Mouse (Mus musculus) heart, embryonic 15.5 days (tissue): ENCODE data around the gene Slc9a9. TPM values are rescaled to one million over a fixed set of nuclear protein-coding genes. Genes with fewer than 3 reads are reported as not detected.

Experiments
- ATAC-seq: fragments of 200-750 bp; cut with Nextera tagmentation; replicated peaks from 2 replicates; pipeline ENCODE4 v1.8.0; 2017; ENCODE audit warnings: low read depth, moderate TSS enrichment; ENCODE audit not compliant: insufficient number of reproducible peaks, insufficient read depth, low FRiP score
- H3K27ac ChIP-seq: fragments of 300-500 bp; sonication (generic); 2 replicates; pipeline ENCODE4 v1.5.1; 2015; ENCODE audit warnings: mild to moderate bottlenecking, inconsistent platforms
- H3K27me3 ChIP-seq: fragments of 300-500 bp; sonication (generic); 2 replicates; pipeline ENCODE4 v1.6.1; 2015; ENCODE audit warnings: inconsistent platforms
- H3K36me3 ChIP-seq: fragments of 300-500 bp; sonication (generic); 2 replicates; pipeline ENCODE4 v1.6.1; 2015; ENCODE audit warnings: mild to moderate bottlenecking, inconsistent platforms
- H3K4me1 ChIP-seq: fragments of 300-500 bp; sonication (generic); replicated peaks from 2 replicates; pipeline ENCODE4 v1.6.1; 2015; ENCODE audit warnings: inconsistent platforms
- H3K4me2 ChIP-seq: fragments of 300-500 bp; sonication (generic); 2 replicates; pipeline ENCODE4 v1.6.1; 2015; ENCODE audit warnings: inconsistent platforms, mild to moderate bottlenecking, moderate library complexity
- H3K4me3 ChIP-seq: fragments of 300-500 bp; sonication (generic); 2 replicates; pipeline ENCODE4 v1.5.1; 2015; ENCODE audit warnings: mild to moderate bottlenecking, inconsistent platforms
- H3K9ac ChIP-seq: fragments of 300-500 bp; sonication (generic); 2 replicates; pipeline ENCODE4 v1.6.1; 2015; ENCODE audit warnings: mild to moderate bottlenecking, inconsistent platforms
- H3K9me3 ChIP-seq: fragments of 300-500 bp; sonication (generic); replicated peaks from 2 replicates; pipeline ENCODE4 v1.6.1; 2016; ENCODE audit warnings: inconsistent platforms
- WGBS: fragments of 180-500 bp; shearing (Covaris S2); methylation state at CpG from one replicate; pipeline ENCODE4 v1.1.7; 2015; ENCODE audit warnings: mixed read lengths; 5-methylcytosine and 5-hydroxymethylcytosine counted together
- polyA plus RNA-seq: library from polyadenylated mRNA; unstranded; fragments of >200 nt; fragmentation: Nextera tagmentation; extraction: Ambion mirVana; gene quantifications from 2 replicates; pipeline ENCODE4 v1.2.1, GENCODE M21; 2015

Slc9a9 gene
- polyA plus RNA-seq, 1 experiment from 2014 or later = 3.5 TPM

DNA sequence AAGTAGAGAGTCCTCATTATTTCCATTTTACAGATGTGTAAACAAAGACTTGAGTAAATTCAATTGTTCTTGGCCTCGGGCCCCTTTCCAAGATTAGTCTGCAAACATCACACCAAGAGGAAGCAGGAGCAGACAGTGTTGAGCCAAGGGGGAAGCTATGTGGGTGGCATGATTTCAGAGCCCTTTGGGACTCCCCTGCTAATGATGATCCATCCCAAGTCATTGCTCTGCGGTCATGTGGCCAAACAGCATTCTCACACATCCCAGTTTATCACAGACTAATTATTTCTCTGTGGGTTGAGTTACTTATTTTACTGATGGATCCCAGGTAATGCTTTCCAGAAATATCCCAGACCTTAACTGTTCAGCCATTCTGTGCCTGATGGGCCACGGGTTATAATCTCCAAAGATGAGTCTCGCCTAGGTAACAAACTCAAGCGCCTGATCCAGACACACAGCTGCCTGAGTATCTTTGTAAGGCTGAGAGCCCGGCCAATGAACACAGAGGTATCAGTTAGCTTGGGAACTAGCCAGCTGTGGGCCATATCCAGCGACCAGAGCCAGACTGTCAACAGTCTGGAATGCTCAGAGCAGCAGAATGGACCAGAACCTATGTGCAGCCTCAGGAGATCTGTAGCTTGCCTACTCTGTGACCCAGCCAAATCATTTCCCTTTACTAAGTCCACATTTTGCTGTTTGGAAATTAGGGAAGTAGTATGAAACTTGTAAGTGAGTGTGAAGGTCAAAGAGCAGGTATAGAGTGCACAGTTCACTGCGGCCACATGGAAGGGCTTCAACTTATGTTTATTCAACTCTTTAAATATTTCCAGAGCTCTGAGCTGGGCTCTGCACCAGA, 518.9 kb downstream of the Slc9a9 start:
- no peaks in the 10 kb centered on the region for H3K27me3 ChIP-seq
- peaks cover 45% of the 10 kb centered on the region for H3K4me1 ChIP-seq
- no peak overlapping the region for H3K4me3 ChIP-seq
- ATAC-seq = peak; percentile 72
- no peaks in the 10 kb centered on the region for H3K9me3 ChIP-seq
- H3K9ac ChIP-seq = no peak overlapping the region
- no peak overlapping the region for H3K4me2 ChIP-seq
- no peaks in the 10 kb centered on the region for H3K36me3 ChIP-seq
- peak overlapping the region; percentile 22 for H3K27ac ChIP-seq
- WGBS = 41% methylated on average over 8 of the region's 8 CpGs

DNA sequence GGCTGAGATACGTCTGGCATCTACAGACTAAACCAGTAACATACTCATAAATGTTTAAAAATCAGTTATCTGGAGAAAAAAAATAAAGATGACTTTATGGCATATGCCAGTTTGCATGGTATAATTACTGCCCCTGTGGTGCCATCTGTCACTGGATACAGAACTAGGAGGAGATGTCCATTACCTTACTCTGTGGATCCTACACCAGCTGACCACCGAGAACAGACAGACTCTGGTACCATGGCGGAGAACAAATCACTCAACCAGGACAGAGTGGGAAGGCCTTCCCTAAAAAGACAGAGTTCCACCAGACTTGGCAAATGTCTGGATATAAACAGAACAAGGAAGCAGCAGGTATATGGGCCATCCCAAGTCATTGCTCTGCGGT, 519.5 kb downstream of the Slc9a9 start:
- Histone ChIP-seq H3K36me3 (no peaks in the 10 kb centered on the region), H3K9ac (no peak overlapping the region), H3K4me3 (no peak overlapping the region), H3K27me3 (no peaks in the 10 kb centered on the region), H3K4me2 (no peak overlapping the region), H3K4me1 (peaks cover 51% of the 10 kb centered on the region), H3K9me3 (no peaks in the 10 kb centered on the region), H3K27ac (peak overlapping the region; percentile 22)
- no peak for ATAC-seq
- 81% methylated on average over 4 of the region's 4 CpGs for WGBS

DNA sequence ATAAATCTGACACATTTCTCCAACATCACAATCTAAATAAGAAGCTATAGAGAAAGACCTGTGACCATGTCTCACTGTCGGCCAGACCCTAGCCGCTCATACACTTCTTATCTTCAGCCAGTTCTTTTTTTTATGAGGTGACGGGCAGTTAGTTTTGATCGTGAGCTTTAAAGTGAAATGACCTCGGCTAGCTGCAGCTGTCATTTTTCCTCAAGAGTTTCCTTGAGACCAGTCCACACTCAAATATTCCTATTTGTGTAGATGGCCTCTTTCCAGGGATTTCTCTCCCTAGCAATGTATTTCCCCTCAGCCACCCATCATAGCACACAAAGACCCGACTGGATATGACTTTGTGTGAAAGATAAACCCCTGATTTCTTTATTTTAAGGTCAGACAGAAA, 521.7 kb downstream of the Slc9a9 start:
- no peaks in the 10 kb centered on the region for H3K9me3 ChIP-seq
- H3K27me3 ChIP-seq = no peaks in the 10 kb centered on the region
- ATAC-seq = no peak
- no peak overlapping the region for H3K4me2 ChIP-seq
- no peaks in the 10 kb centered on the region for H3K36me3 ChIP-seq
- H3K9ac ChIP-seq = no peak overlapping the region
- peaks cover 52% of the 10 kb centered on the region for H3K4me1 ChIP-seq
- no peak overlapping the region for H3K4me3 ChIP-seq
- no peak overlapping the region for H3K27ac ChIP-seq
- WGBS = 48% methylated on average over 6 of the region's 6 CpGs

DNA sequence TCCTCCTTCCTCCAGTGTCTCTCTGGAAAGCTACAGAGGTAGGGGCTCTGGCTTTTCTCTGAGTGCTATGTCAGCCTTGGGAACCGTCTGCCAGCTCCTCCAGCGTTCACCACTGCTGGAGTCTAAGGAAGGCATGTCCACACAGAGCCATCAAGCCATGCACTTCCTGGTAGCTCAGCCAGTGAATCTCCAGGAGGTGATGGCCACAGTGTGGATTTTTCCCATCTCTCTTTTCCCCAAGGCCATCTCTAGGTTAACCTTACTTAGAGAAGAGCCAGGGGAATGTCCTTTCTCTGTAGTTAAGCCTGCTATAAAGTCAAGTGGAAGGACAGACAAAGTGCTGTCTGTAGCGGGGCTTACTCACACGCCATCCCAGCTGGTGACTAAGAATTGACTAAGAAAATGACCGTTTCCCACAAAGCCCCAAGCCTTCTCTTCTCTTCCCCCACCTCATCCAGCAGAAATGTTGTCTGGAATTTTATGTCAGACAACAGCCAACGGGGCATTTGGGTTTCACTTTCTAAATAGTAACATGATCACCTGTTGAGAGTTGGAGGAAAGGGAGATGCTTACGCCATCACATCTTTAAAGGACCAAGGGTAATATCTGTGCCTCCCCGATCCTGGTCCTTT, 523.3 kb downstream of the Slc9a9 start:
- Histone ChIP-seq H3K4me2 (no peak overlapping the region), H3K9ac (no peak overlapping the region), H3K27me3 (no peaks in the 10 kb centered on the region), H3K9me3 (no peaks in the 10 kb centered on the region), H3K36me3 (no peaks in the 10 kb centered on the region), H3K4me3 (no peak overlapping the region), H3K27ac (peak overlapping the region; percentile 38; the same call in 1 of the 2 replicates), H3K4me1 (peaks cover 42% of the 10 kb centered on the region)
- 56% methylated on average over 8 of the region's 8 CpGs for WGBS
- ATAC-seq = no peak

- H3K36me3 ChIP-seq = no peaks in the 10 kb centered on the region
- no peaks in the 10 kb centered on the region for H3K9me3 ChIP-seq
- H3K27me3 ChIP-seq = no peaks in the 10 kb centered on the region
- peaks cover 35% of the 10 kb centered on the region for H3K4me1 ChIP-seq
- WGBS = 43% methylated on average over 3 of the region's 3 CpGs
- peak overlapping the region; percentile 69 for H3K27ac ChIP-seq
- no peak overlapping the region for H3K4me2 ChIP-seq
- H3K9ac ChIP-seq = no peak overlapping the region
- no peak for ATAC-seq
- H3K4me3 ChIP-seq = no peak overlapping the region
Measured at GRCm38 (mm10) chr9:95193672-95194071, 524.0 kb downstream of the Slc9a9 start.

DNA sequence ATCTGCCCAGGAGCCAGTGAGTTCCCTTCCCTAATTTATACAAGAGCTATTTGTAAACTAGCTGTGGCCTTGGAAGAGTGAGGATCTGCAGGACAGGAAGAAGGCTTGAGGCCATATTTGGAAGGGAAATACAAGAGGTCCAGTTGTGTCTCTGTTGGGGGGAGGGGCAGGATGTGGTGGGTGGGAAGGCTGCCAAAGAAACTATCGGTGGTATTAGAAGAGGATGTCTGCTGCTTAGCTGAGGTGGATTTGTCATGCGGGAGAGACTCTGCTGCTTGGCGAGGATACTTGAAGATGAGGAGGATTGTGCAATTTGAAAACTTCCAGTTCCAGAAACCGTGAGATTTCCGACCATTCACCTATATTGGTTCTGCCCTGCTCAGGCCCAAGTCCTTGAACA, 524.4 kb downstream of the Slc9a9 start:
- H3K4me2 ChIP-seq = no peak overlapping the region
- no peak overlapping the region for H3K9ac ChIP-seq
- WGBS = 23% methylated on average over 5 of the region's 5 CpGs
- H3K27ac ChIP-seq = peak overlapping the region; percentile 69
- H3K4me3 ChIP-seq = no peak overlapping the region
- H3K4me1 ChIP-seq = peaks cover 33% of the 10 kb centered on the region
- ATAC-seq = no peak; the same call in 1 of the 2 replicates
- no peaks in the 10 kb centered on the region for H3K36me3 ChIP-seq
- no peaks in the 10 kb centered on the region for H3K9me3 ChIP-seq
- H3K27me3 ChIP-seq = no peaks in the 10 kb centered on the region

GRCm38 (mm10) chr9:95207661-95208060, 538.0 kb downstream of the Slc9a9 start:
- no peak for ATAC-seq
- Histone ChIP-seq H3K27me3 (no peaks in the 10 kb centered on the region), H3K4me3 (no peak overlapping the region), H3K9ac (no peak overlapping the region), H3K27ac (no peak overlapping the region), H3K36me3 (no peaks in the 10 kb centered on the region), H3K4me1 (no peaks in the 10 kb centered on the region), H3K4me2 (no peak overlapping the region), H3K9me3 (no peaks in the 10 kb centered on the region)
- 76% methylated on average over 7 of the region's 7 CpGs for WGBS

DNA sequence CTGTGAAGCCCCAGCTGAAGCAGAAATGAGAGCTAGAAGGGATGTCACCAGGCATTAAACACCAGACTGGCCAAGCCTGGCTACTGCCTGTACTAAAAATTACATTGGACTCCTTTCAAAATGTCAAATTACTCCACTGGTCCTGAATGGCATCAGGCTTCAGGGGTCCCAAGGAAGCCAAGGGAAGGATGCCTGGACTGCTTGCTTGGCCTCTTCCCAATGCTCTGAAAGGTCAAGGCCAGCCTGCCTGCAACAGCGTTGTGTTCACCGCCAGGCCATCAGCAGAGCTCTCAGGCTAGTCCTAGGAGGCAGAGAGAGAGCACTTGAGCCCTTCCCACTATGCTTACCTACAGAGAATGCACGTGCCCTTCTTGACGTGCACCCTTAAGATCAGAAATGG, 539.0 kb downstream of the Slc9a9 start:
- H3K4me2 ChIP-seq = no peak overlapping the region
- 79% methylated on average over 4 of the region's 4 CpGs for WGBS

GRCm38 (mm10) chr9:95220009-95220408, 550.3 kb downstream of the Slc9a9 start:
- Histone ChIP-seq H3K9me3 (no peaks in the 10 kb centered on the region), H3K4me1 (0 out of 2 replicates have a peak, but pooled peaks cover 2% of the 10 kb centered on the region), H3K36me3 (no peaks in the 10 kb centered on the region), H3K4me2 (no peak overlapping the region), H3K27me3 (no peaks in the 10 kb centered on the region), H3K27ac (no peak overlapping the region), H3K4me3 (no peak overlapping the region), H3K9ac (no peak overlapping the region)
- WGBS = 56% methylated on average over 3 of the region's 3 CpGs
- no peak for ATAC-seq

More for the DNA sequence above, 539.0 kb downstream of the Slc9a9 start:
- Histone ChIP-seq H3K36me3 (no peaks in the 10 kb centered on the region), H3K9ac (no peak overlapping the region), H3K27ac (no peak overlapping the region), H3K4me1 (no peaks in the 10 kb centered on the region), H3K27me3 (no peaks in the 10 kb centered on the region), H3K4me3 (no peak overlapping the region), H3K9me3 (no peaks in the 10 kb centered on the region)
- no peak for ATAC-seq

GRCm38 (mm10) chr9:95221310-95221709, 551.6 kb downstream of the Slc9a9 start:
- WGBS = 71% methylated on average over 5 of the region's 5 CpGs
- no peak overlapping the region for H3K4me2 ChIP-seq

DNA sequence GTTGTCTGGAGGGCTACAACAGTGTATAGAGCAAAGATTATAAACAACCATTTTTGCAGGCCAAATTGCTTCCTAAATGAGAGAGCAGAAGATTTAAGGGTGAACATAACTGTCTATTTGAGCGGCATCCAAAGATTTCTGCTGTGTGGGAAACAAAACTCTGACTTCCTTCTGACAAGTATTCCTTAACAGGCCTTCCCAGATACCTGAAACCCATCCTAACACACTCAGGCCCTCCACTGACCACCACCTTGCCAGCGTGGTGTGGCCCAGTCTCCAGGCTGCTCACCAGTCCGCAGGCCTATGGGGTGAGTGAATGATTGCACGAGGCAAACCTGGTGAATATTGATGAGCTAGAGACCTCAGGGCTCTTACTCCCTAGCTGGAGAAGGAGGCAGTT, 557.3 kb downstream of the Slc9a9 start:
- no peaks in the 10 kb centered on the region for H3K36me3 ChIP-seq
- no peaks in the 10 kb centered on the region for H3K9me3 ChIP-seq
- ATAC-seq = no peak
- H3K27ac ChIP-seq = no peak overlapping the region
- H3K27me3 ChIP-seq = no peaks in the 10 kb centered on the region
- H3K4me2 ChIP-seq = no peak overlapping the region
- WGBS = 83% methylated on average over 4 of the region's 4 CpGs
- no peak overlapping the region for H3K9ac ChIP-seq
- H3K4me1 ChIP-seq = no peaks in the 10 kb centered on the region
- H3K4me3 ChIP-seq = no peak overlapping the region

More at GRCm38 (mm10) chr9:95221310-95221709, 551.6 kb downstream of the Slc9a9 start:
- Histone ChIP-seq H3K27me3 (no peaks in the 10 kb centered on the region), H3K9ac (no peak overlapping the region), H3K4me1 (0 out of 2 replicates have a peak, but pooled peaks cover 2% of the 10 kb centered on the region), H3K4me3 (no peak overlapping the region), H3K36me3 (no peaks in the 10 kb centered on the region), H3K9me3 (no peaks in the 10 kb centered on the region), H3K27ac (no peak overlapping the region)
- ATAC-seq = no peak
